Mouse (Mus musculus) lung, adult 2 months (tissue): Measurements from ENCODE around the gene Gm20388. TPM values are rescaled to one million over a fixed set of nuclear protein-coding genes. Genes with fewer than 3 reads are reported as not detected.

Experiments used
- DNase-seq: peaks from one replicate; pipeline ENCODE4 v3.0.0; 2022
- H3K4me1 ChIP-seq: fragments of 200-500 bp; 2 replicates; pipeline ENCODE4 v1.6.1; 2011; ENCODE audit warnings: low read length; ENCODE audit not compliant: control insufficient read depth, insufficient read depth
- H3K4me3 ChIP-seq: fragments of 200-500 bp; replicated peaks from 2 replicates; pipeline ENCODE3; 2011; ENCODE audit warnings: low read depth, mild to moderate bottlenecking, control low read depth, low read length; ENCODE audit errors: extremely low read depth
- CTCF ChIP-seq: fragments of 200-500 bp; IDR thresholded peaks from 2 replicates; pipeline ENCODE4 v1.5.1; 2011; ENCODE audit warnings: mild to moderate bottlenecking, low read length, control low read depth; ENCODE audit not compliant: insufficient read depth
- POLR2A ChIP-seq: fragments of 200-500 bp; IDR thresholded peaks from 2 replicates; pipeline ENCODE4 v1.6.1; 2011; ENCODE audit warnings: low read depth, mild to moderate bottlenecking, control low read depth, low read length, borderline replicate concordance; ENCODE audit errors: extremely low read depth
- WGBS: fragments of 180-500 bp; shearing (Covaris S2); methylation state at CpG from one replicate; pipeline ENCODE4 v1.1.7; 2018; 5-methylcytosine and 5-hydroxymethylcytosine counted together
- polyA plus RNA-seq: library from polyadenylated mRNA; depleted of rRNA; stranded (reverse); fragments of >200 nt; gene quantifications from 2 replicates; pipeline ENCODE4 v1.2.3, GENCODE M21; 2012

The Gm20388 gene
- polyA plus RNA-seq, 1 experiment: 67.8 TPM

GRCm38 (mm10) chr8:121082218-121083092 is 1171.8 kb downstream of the Gm20388 start:
- TF ChIP-seq CTCF (no peak), POLR2A (peak; percentile 84; the same call in 1 of the 2 replicates)
- peaks cover 4% of the 10 kb centered on the region for H3K4me1 ChIP-seq
- peak; percentile 26 for DNase-seq
- WGBS: 4% methylated on average over 57 of the region's 57 CpGs
- H3K4me3 ChIP-seq: peak overlapping the region; percentile 96

GRCm38 (mm10) chr8:121083093-121083935 is 1172.7 kb downstream of the Gm20388 start:
- 1% methylated on average over 89 of the region's 89 CpGs for WGBS
- TF ChIP-seq CTCF: no peak
- TF ChIP-seq POLR2A: peak; percentile 36; the same call in 1 of the 2 replicates
- H3K4me3 ChIP-seq: peak overlapping the region; percentile 96
- DNase-seq: peak; percentile 70
- no peaks in the 10 kb centered on the region for H3K4me1 ChIP-seq

- H3K4me3 ChIP-seq: peak overlapping the region; percentile 96
- H3K4me1 ChIP-seq: no peaks in the 10 kb centered on the region
- TF ChIP-seq CTCF (no peak), POLR2A (no peak)
- 1% methylated on average over 15 of the region's 27 CpGs for WGBS
- no peak for DNase-seq
These were observed 1173.2 kb downstream of the Gm20388 start for GRCm38 (mm10) chr8:121083936-121084209.

GRCm38 (mm10) chr8:121084210-121084951 is 1173.7 kb downstream of the Gm20388 start, which contains the start of gene Foxf1:
TSS of gene Foxf1 (plus strand) at chr8:121084386.
- Histone ChIP-seq H3K4me1 (no peaks in the 10 kb centered on the region), H3K4me3 (peak within 1 kb of the TSS; percentile 96)
- TF ChIP-seq CTCF: no peak
- TF ChIP-seq POLR2A: peak; percentile 47; the same call in 1 of the 2 replicates
- WGBS: under 1% methylated on average over 64 of the region's 83 CpGs
- peak; percentile 51 for DNase-seq

GRCm38 (mm10) chr8:121085011-121085410 is 1174.4 kb downstream of the Gm20388 start:
- Histone ChIP-seq H3K4me3 (peak overlapping the region; percentile 96), H3K4me1 (no peaks in the 10 kb centered on the region)
- peak; percentile 15 for DNase-seq
- TF ChIP-seq POLR2A (no peak; the same call in 1 of the 2 replicates), CTCF (no peak)
- WGBS: 11% methylated on average over 30 of the region's 30 CpGs

GRCm38 (mm10) chr8:121085561-121085960 is 1174.9 kb downstream of the Gm20388 start:
- DNase-seq: peak; percentile 12
- Histone ChIP-seq H3K4me3 (peak overlapping the region; percentile 96), H3K4me1 (no peaks in the 10 kb centered on the region)
- TF ChIP-seq CTCF (no peak), POLR2A (no peak)
- 43% methylated on average over 3 of the region's 3 CpGs for WGBS

- Histone ChIP-seq H3K4me1 (0 out of 2 replicates have a peak, but pooled peaks cover 5% of the 10 kb centered on the region), H3K4me3 (peak overlapping the region; percentile 96)
- peak; percentile 36 for DNase-seq
- WGBS: 20% methylated on average over 19 of the region's 19 CpGs
- no peak for TF ChIP-seq CTCF
- TF ChIP-seq POLR2A: peak; percentile 4; the same call in 1 of the 2 replicates
These were observed 1175.6 kb downstream of the Gm20388 start for GRCm38 (mm10) chr8:121086004-121086900.

- H3K4me1 ChIP-seq: peaks cover 13% of the 10 kb centered on the region; the same call in 1 of the 2 replicates
- no peak for DNase-seq
- TF ChIP-seq CTCF (no peak), POLR2A (no peak)
- WGBS: 20% methylated on average over 8 of the region's 8 CpGs
- peak overlapping the region; percentile 62 for H3K4me3 ChIP-seq
These were observed 1177.6 kb downstream of the Gm20388 start for GRCm38 (mm10) chr8:121088281-121088680.
